Mouse (Mus musculus): ENCODE data around the gene Btbd35f27.
"Not testable (repeated sequence)": the region's sequence is repeated elsewhere in the genome, so short reads cannot be mapped to it uniquely, and the experiment has no call there.

Gene Btbd35f27

GRCm38 (mm10) chrX:4951835-4952234, at the start of gene Btbd35f27:
Gene Btbd35f27, plus strand, starts transcription at chrX:4952135.
- not testable (repeated sequence) for DNase-seq

Data from lung, postnatal 14 days (tissue).